Mouse (Mus musculus): Measurements from ENCODE around the gene Npm3.

Npm3 gene

DNA sequence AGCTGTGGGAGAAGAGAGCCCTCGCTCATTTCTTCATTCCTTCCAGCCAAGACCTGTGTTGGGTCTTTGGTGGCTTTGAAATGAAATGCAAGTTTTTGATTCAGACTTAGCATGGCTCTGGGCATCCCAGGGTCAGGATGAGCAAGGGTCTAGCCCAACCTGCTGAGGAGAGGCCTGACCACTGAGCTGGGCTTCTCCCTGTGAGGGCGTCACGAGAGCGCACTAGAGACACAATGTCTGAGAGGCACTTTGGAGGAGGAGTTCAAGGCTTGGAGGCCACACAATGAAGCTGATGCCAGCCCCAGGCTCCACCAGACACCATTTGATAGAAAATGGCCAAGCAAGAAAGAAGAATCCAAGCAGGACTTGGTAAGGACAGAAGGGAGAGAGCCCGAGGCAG, 15.2 kb downstream of the Npm3 start:
- no peak for DNase-seq (ENCODE audit: low spot score)

GRCm38 (mm10) chr19:45733564-45733963, 15.8 kb downstream of the Npm3 start:
- no peak for DNase-seq (ENCODE audit: low spot score)

- DNase-seq (ENCODE audit: low spot score) = no peak
Measured at GRCm38 (mm10) chr19:45731658-45732057, 17.7 kb downstream of the Npm3 start.

- DNase-seq (ENCODE audit: low spot score) = no peak
Measured at GRCm38 (mm10) chr19:45730042-45730441, 19.3 kb downstream of the Npm3 start.

DNA sequence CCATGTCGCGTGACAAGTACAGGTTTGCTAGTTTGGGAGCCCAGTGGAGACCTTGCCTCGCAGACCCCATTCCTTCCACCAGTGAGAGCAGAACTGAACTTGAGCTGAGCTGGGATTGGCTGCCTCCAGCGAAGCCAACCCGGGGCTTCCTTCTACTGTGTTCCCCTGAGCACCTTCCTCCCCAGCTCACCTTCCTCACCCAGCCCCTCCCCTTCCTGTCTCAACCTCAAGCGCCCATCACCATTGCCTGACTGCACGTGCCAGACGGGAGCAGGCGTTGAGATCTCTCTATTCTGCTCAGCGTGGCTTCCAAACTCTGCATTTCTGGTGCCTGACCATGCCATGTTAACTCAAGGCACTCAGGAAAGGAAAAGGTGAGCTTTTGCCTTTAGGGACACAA, 22.2 kb downstream of the Npm3 start:
- DNase-seq (ENCODE audit: low spot score) = no peak

- no peak for DNase-seq (ENCODE audit: low spot score)
Measured at GRCm38 (mm10) chr19:45725677-45726277, 23.6 kb downstream of the Npm3 start.

DNA sequence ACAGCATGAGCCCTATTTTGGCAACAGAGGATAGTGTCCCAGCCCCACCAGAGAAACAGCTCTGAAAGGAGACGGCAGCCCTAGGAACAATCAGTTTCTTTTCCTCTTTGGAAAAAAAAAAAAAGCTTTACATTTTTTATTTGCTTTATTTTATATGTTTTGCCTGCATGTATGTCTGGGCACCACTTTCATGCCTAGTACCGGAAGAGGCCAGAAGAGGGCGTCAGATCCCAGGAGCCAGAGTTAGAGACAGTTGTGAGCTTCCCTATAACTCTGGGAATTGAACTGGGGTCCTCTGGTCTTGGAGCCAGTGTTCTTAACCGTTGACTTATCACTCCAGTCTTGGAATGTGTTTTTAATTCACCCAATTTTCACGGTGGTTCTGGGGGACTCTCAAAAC, 27.2 kb downstream of the Npm3 start:
- no peak for DNase-seq (ENCODE audit: low spot score)

GRCm38 (mm10) chr19:45718286-45718685, 31.1 kb downstream of the Npm3 start:
- DNase-seq (ENCODE audit: low spot score) = no peak

DNA sequence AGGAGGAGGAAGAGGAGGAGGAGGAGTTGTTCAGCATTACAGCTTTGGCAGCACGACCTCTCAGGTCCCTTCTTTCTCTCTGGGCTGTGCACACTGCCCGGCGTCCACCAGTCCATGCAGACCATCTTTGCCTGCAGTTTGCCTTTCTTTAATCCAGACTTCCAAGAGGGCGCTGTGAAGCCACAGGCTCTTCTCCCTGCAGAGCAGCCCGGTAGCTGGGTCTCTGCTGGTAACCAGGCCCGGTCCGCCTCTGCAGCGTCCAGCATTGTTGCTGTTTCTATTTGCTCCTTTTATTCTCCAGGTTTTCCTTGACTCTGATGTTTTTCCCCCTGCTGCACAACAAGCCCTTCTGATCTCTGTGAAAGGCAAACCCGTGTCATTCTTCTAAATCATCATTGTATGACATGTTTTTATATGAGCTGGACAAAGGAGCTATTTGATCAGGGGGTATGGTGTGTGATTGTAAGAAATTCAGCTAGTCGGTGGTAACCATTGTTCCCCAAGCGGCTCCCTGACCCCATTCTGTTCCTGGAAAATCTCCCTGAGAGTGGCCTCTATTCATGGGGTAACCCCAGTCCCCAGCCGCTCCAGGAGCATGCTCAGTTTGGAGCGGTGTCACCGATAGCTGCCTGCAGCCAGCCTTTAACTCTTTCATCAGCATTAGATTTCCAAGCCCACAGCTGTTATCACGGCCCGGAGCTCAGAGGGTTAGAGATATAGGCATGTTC, 31.7 kb downstream of the Npm3 start:
- no peak for DNase-seq (ENCODE audit: low spot score)

DNA sequence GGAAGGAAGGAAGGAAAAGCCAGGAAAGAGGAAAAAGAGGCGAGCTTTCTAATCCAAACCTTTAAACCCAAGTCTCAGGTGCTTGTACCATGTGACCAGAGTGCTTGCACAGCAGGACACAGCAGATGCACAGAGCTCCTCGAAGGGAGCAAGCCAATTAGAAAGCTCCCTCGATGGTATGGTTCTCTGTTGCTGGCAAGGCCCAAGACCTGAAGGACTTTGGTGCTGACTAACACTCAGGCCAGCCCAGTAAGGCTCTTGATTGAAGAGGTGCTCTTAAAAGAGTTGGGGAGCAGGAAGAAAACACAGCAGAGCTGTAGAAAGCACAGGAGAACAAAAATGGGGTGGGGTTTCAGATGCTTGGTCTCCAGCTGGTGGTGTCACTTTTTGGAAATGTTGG, 40.7 kb downstream of the Npm3 start:
- DNase-seq (ENCODE audit: low spot score) = no peak

Measured in ovary, postnatal 14 days (tissue).